Mouse (Mus musculus) testis, adult 2 months (tissue): Measurements from ENCODE around the gene Spocd1. TPM values are rescaled to one million over a fixed set of nuclear protein-coding genes. Genes with fewer than 3 reads are reported as not detected.

Experiments
- H3K27ac ChIP-seq: fragments of 200-500 bp; 2 replicates; pipeline ENCODE4 v1.5.1; 2012; ENCODE audit warnings: low read depth, low read length; ENCODE audit not compliant: control insufficient read depth, insufficient read depth
- H3K27me3 ChIP-seq: fragments of 200-500 bp; 2 replicates; pipeline ENCODE4 v1.6.1; 2012; ENCODE audit warnings: mild to moderate bottlenecking, low read length, moderate library complexity; ENCODE audit not compliant: control insufficient read depth, insufficient read depth
- H3K36me3 ChIP-seq: fragments of 200-500 bp; 2 replicates; pipeline ENCODE4 v1.6.1; 2012; ENCODE audit warnings: mild to moderate bottlenecking, low read length; ENCODE audit not compliant: control insufficient read depth, insufficient read depth
- H3K4me1 ChIP-seq: fragments of 200-500 bp; 2 replicates; pipeline ENCODE4 v1.6.1; 2012; ENCODE audit warnings: low read length; ENCODE audit not compliant: control insufficient read depth, insufficient read depth
- H3K4me3 ChIP-seq: fragments of 200-500 bp; 2 replicates; pipeline ENCODE4 v1.5.1; 2012; ENCODE audit warnings: low read depth, mild to moderate bottlenecking, low read length, moderate library complexity, mixed read lengths; ENCODE audit not compliant: control insufficient read depth
- CTCF ChIP-seq: fragments of 200-500 bp; IDR thresholded peaks from 2 replicates; pipeline ENCODE4 v1.5.1; 2012; ENCODE audit warnings: low read depth, mild to moderate bottlenecking, inconsistent platforms, low read length, moderate library complexity; ENCODE audit not compliant: control insufficient read depth, insufficient read depth, insufficient replicate concordance
- POLR2A ChIP-seq: fragments of 200-500 bp; IDR thresholded peaks from 2 replicates; pipeline ENCODE4 v1.6.1; 2012; ENCODE audit warnings: low read depth, mild to moderate bottlenecking, inconsistent platforms, low read length, moderate library complexity; ENCODE audit not compliant: control insufficient read depth
- polyA plus RNA-seq: library from polyadenylated mRNA; depleted of rRNA; stranded (reverse); fragments of >200 nt; gene quantifications from 2 replicates; pipeline ENCODE4 v1.2.3, GENCODE M21; 2012; rRNA removed

Gene Spocd1
- 5.1 and 5.4 TPM in 2 replicates for polyA plus RNA-seq

DNA sequence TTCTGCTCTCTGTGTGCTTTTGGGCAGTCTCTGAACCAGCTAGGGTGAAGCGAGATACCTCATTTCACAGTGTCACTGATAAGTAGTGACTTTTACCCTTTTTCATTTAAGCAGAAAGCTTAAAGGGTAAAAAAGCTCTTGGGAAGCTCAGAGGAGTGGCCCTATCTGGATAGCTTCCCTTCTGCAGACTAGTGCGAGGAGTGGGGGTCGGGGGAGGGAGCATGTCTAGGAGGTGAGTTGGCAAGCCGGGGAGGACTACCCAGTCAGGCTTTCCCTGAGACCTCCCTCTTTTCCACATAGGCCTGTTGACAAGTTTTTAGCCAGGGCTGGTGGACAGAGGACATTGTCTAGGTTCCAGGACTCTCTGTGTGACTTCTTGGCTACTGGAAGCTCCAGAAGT lies at the start of gene Spocd1:
TSS of gene Spocd1 (plus strand) at position 301 of the 400 bp plus-strand sequence.
- Histone ChIP-seq H3K4me3 (peak within 1 kb of the TSS; percentile 25), H3K27ac (no peak within 1 kb of the TSS)
- TF ChIP-seq POLR2A (no peak), CTCF (no peak)

DNA sequence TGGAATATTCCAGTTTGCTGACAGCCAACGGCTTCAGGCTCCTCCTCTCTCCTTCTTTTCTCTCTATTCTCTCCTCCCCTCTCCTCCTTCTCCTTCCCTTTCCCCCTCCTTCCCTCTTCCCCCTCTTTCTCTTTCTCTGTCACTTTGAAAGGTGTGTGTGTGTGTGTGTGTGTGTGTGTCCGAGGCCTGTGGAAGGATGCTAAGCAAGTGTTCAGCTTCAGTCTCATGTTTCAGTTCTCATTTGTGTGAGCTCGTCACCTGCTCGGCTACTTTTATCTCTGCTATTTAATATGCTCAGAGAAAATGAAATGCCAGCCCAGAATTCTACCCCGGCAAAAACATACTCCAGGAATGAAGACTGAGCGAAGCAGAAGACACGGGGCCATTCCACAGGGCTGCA lies 48.4 kb upstream of the Spocd1 start:
- Histone ChIP-seq H3K27ac (no peak overlapping the region), H3K4me1 (peaks cover 18% of the 10 kb centered on the region), H3K36me3 (no peaks in the 10 kb centered on the region), H3K27me3 (no peaks in the 10 kb centered on the region), H3K4me3 (no peak overlapping the region)
- TF ChIP-seq CTCF = no peak

More for the DNA sequence above, at the start of gene Spocd1:
- Histone ChIP-seq H3K36me3 (no peaks in the 10 kb centered on the region), H3K4me1 (peaks cover 7% of the 10 kb centered on the region), H3K27me3 (no peaks in the 10 kb centered on the region)

DNA sequence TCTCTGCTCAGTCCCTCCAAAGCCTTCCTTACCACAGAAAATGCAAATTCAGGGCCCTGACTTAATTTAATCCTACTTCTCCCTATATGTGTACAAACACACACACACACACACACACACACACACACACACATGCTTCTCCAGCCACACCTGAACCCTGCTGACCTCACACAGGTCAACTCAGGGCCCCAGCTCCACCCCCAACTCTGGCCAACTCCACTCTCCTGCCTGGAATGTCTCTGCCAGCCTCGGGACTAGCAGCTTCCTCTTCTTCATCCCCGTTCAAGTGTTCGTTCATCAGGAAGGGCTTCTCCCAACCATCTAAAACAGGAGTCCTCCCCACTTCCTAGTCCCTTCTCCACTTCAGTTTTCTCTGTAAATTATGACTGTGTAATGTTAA lies 47.4 kb upstream of the Spocd1 start:
- H3K4me1 ChIP-seq = peaks cover 18% of the 10 kb centered on the region
- no peaks in the 10 kb centered on the region for H3K36me3 ChIP-seq
- H3K27me3 ChIP-seq = no peaks in the 10 kb centered on the region
- TF ChIP-seq POLR2A (no peak), CTCF (no peak)
- no peak overlapping the region for H3K4me3 ChIP-seq
- H3K27ac ChIP-seq = no peak overlapping the region

DNA sequence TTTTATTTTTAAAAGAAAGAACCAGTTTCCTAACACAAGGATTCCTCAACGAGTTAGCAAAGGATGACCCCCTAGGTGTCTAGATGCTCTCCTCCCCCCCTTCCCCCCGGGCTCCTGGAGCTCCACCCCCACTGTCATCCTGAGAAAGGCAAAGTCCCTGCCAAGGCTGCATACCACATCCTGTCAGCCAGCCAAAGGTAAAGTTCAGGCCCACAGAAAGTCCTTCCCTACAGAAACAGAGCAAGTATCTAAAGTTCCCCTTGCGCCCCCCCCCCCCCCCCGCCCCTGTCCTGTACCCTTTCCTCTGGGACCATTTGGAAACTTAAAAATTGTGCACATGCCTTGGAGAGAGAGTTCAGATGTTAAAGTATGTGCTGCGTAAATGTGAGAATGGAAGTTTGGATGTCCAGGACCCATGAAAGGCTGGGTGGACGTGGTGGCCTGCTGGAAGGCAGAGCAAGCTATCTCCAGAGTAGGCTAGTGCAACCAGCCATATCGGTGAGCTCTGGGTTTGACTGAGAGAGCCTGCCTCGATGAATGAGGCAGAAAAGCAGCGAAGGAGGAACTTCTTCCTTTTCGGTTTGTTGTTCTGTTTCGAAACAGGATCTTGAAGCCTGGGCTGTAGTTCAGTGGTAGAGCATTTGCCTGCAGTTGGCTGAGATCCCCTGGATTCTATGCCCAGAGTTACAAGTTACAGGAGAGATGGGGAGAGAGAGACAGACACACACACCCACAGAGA lies 46.3 kb upstream of the Spocd1 start:
- H3K27me3 ChIP-seq = no peaks in the 10 kb centered on the region
- H3K4me1 ChIP-seq = peaks cover 13% of the 10 kb centered on the region
- H3K4me3 ChIP-seq = no peak overlapping the region
- H3K27ac ChIP-seq = no peak overlapping the region
- TF ChIP-seq CTCF (no peak), POLR2A (no peak)
- no peaks in the 10 kb centered on the region for H3K36me3 ChIP-seq

DNA sequence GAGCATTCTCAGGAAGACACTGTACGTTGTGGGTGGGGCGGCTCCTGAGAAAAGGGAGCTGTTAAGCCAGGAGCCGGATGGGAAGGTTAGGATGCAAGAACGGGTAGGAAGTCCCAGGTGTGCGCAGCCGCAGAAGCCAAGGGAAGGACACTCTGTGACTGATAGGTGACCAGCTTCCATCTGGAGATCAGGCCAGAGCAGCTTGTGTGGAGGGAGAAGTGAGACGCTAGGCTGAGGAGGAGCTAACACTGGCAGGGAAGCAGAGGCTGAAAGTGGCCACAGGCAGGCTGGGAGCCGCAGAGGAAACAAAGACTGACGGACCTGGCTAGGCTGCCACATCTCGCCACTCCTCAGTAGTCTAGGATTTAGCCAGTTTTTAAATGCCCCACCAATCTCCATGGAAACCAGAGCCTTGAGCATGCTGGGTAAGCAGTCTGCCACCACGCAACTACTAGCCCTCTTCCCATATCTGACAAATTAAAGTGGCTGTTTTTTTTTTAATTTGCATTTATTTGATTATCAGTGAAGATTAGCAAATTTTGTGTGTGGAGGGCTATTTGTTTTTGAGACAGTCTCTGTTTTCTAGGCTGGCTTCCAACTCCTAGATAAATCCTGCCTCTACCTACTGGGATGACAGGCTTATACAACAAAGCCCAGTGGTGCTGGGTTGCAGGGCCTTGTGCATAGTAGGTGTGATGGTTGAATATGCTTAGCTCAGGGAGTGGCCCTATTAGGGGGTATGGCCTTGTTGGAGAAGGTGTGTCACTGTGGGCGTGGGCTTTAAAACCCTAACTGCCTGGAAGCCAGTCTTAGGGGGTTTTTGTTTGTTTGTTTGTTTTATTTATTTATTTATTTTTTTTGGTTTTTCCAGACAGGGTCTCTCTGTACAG lies 44.8 kb upstream of the Spocd1 start:
- Histone ChIP-seq H3K4me1 (peaks cover 10% of the 10 kb centered on the region), H3K36me3 (no peaks in the 10 kb centered on the region), H3K4me3 (peak overlapping the region; percentile 56), H3K27me3 (no peaks in the 10 kb centered on the region), H3K27ac (no peak overlapping the region)
- TF ChIP-seq POLR2A (no peak), CTCF (no peak)

DNA sequence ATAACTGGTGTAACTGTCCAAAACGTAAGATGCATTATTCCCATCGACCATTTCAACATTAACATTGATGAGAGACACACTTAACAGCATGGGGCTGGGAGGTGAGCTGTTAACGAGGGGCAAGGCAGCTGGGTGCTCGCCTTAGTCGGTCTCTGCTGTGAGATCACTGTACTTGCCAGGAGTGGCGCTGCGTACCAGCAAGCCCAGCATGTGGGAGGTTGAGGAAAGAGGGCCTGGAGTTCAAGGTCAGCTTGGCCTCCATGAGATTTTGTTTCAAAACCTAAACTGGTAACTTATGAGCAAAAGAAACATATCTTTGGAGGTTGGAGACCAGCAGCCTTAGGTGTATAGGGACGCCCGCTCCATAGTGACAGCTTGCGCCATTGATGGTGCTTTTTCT lies 39.4 kb upstream of the Spocd1 start:
- Histone ChIP-seq H3K36me3 (no peaks in the 10 kb centered on the region), H3K27ac (no peak overlapping the region), H3K4me3 (peak overlapping the region; percentile 15), H3K27me3 (no peaks in the 10 kb centered on the region), H3K4me1 (0 out of 2 replicates have a peak, but pooled peaks cover 3% of the 10 kb centered on the region)
- TF ChIP-seq CTCF (peak; percentile 37; the same call in 1 of the 2 replicates), POLR2A (no peak)

DNA sequence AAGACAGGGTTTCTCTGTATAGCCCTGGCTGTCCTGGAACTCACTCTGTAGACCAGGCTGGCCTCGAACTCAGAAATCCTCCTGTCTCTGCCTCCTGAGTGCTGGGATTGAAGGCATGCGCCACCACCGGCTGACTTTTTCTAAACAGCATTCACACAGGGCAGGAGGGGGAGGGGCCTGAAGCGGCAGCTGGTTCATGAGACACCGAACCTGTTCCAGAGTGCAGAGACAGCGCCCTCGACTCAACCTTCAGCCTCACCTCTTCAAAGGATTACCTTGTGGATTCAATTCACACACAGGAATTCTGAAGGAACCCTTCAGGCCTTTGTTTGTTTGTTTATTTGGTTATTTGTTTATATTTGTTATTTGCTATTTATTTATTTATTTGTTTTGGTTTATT lies 39.0 kb upstream of the Spocd1 start:
- 0 out of 2 replicates have a peak, but pooled peaks cover 3% of the 10 kb centered on the region for H3K4me1 ChIP-seq
- H3K27me3 ChIP-seq = no peaks in the 10 kb centered on the region
- peak overlapping the region; percentile 15 for H3K4me3 ChIP-seq
- H3K36me3 ChIP-seq = no peaks in the 10 kb centered on the region
- no peak for TF ChIP-seq CTCF
- TF ChIP-seq POLR2A = no peak
- H3K27ac ChIP-seq = no peak overlapping the region
